Mouse (Mus musculus) MN1 (cell line): Measurements from ENCODE around the gene Erbb2.
"Not testable (repeated sequence)": the region's sequence is repeated elsewhere in the genome, so short reads cannot be mapped to it uniquely, and the experiment has no call there.

Source experiments
- DNase-seq: peaks from one replicate; pipeline ENCODE4 v3.0.0-alpha.2; 2016; ENCODE audit warnings: low spot score

Gene Erbb2

GRCm38 (mm10) chr11:98412273-98412796, at the start of gene Erbb2:
Gene Erbb2 (plus strand): TSS chr11:98412470.
- peak; percentile 16 for DNase-seq

GRCm38 (mm10) chr11:98363817-98364216, 48.5 kb upstream of the Erbb2 start:
- no peak for DNase-seq

- DNase-seq: no peak
Measured at GRCm38 (mm10) chr11:98364410-98364809, 47.9 kb upstream of the Erbb2 start.

GRCm38 (mm10) chr11:98366290-98366689, 46.0 kb upstream of the Erbb2 start:
- DNase-seq: no peak

GRCm38 (mm10) chr11:98367171-98367862, 45.0 kb upstream of the Erbb2 start:
- DNase-seq: no peak

- DNase-seq: no peak
Measured at GRCm38 (mm10) chr11:98367863-98368186, 44.4 kb upstream of the Erbb2 start.

- no peak for DNase-seq
Measured at GRCm38 (mm10) chr11:98369337-98369736, 42.9 kb upstream of the Erbb2 start.

- DNase-seq: no peak
Measured at GRCm38 (mm10) chr11:98370588-98370987, 41.7 kb upstream of the Erbb2 start.

GRCm38 (mm10) chr11:98371556-98372240, 40.6 kb upstream of the Erbb2 start:
- DNase-seq: no peak

GRCm38 (mm10) chr11:98372406-98372805, 39.9 kb upstream of the Erbb2 start:
- peak; percentile 75 for DNase-seq

GRCm38 (mm10) chr11:98373244-98373643, 39.0 kb upstream of the Erbb2 start:
- no peak for DNase-seq

GRCm38 (mm10) chr11:98374266-98374665, 38.0 kb upstream of the Erbb2 start:
- DNase-seq: no peak

- no peak for DNase-seq
Measured at GRCm38 (mm10) chr11:98376756-98377155, 35.5 kb upstream of the Erbb2 start.

GRCm38 (mm10) chr11:98377787-98378186, 34.5 kb upstream of the Erbb2 start:
- no peak for DNase-seq

- DNase-seq: no peak
Measured at GRCm38 (mm10) chr11:98379379-98379778, 32.9 kb upstream of the Erbb2 start.

GRCm38 (mm10) chr11:98380106-98380505, 32.2 kb upstream of the Erbb2 start:
- no peak for DNase-seq

- no peak for DNase-seq
Measured at GRCm38 (mm10) chr11:98381651-98382050, 30.6 kb upstream of the Erbb2 start.

- not testable (repeated sequence) for DNase-seq
Measured at GRCm38 (mm10) chr11:98382405-98382804, 29.9 kb upstream of the Erbb2 start.

- no peak for DNase-seq
Measured at GRCm38 (mm10) chr11:98383261-98384030, 28.8 kb upstream of the Erbb2 start, which contains the start of gene Tcap. Gene Tcap (plus strand): TSS chr11:98383811.

- no peak for DNase-seq
Measured at GRCm38 (mm10) chr11:98384216-98384615, 28.1 kb upstream of the Erbb2 start.

- no peak for DNase-seq
Measured at GRCm38 (mm10) chr11:98384721-98385637, 27.3 kb upstream of the Erbb2 start.
